Mouse (Mus musculus): ENCODE results near the gene Gm11236.
"Not testable (repeated sequence)": the region's sequence is repeated elsewhere in the genome, so short reads cannot be mapped to it uniquely, and the experiment has no call there.

The Gm11236 gene

DNA sequence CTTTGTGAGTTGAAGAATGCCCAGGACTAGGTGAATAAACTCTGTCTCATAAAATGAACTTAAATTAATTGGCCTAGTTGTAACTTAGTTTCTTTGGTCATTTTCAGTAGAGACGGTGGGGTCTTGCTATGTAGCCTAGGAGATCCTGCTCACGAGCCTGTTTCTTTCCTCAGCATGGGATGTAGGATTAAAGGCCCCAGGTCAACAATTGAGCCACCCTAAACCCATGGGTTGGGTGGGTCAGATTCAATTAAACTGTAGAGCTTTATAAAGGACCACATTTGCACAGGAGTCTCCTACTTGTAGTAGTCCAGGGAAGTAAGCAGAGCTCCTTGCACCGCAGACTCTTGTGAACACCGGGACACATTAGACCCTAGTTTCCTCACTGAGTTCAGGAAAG is at the start of gene Gm11236:
TSS of gene Gm11236 (plus strand) at position 301 of the 400 bp plus-strand sequence.
- not testable (repeated sequence) for DNase-seq

DNA sequence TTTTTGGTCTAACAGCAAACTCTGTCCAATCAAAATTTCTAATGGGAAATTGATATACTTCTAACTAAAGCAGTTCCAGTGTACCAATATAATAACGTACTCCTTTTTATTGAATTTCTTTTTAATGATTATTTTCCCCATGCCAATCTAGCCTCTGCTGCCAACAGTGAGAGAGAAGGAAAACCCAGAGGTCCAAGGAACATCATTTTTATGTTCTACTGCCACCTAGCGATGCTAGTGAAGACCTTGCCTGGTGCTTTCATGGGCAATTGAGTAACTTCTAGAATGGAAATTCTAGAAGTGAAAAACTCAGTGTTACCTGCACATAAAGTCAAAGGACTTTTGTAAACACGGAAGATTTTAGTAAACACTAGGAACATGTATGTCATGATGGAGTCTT is 38.7 kb upstream of the Gm11236 start:
- DNase-seq, result no peak

DNA sequence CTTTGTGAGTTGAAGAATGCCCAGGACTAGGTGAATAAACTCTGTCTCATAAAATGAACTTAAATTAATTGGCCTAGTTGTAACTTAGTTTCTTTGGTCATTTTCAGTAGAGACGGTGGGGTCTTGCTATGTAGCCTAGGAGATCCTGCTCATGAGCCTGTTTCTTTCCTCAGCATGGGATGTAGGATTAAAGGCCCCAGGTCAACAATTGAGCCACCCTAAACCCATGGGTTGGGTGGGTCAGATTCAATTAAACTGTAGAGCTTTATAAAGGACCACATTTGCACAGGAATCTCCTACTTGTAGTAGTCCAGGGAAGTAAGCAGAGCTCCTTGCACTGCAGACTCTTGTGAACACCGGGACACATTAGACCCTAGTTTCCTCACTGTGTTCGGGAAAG is 30.3 kb upstream of the Gm11236 start, which contains the start of gene Gm11238:
TSS of gene Gm11238 (plus strand) at position 301 of the 400 bp plus-strand sequence.
- not testable (repeated sequence) for DNase-seq

DNA sequence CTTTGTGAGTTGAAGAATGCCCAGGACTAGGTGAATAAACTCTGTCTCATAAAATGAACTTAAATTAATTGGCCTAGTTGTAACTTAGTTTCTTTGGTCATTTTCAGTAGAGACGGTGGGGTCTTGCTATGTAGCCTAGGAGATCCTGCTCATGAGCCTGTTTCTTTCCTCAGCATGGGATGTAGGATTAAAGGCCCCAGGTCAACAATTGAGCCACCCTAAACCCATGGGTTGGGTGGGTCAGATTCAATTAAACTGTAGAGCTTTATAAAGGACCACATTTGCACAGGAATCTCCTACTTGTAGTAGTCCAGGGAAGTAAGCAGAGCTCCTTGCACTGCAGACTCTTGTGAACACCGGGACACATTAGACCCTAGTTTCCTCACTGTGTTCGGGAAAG is 15.2 kb upstream of the Gm11236 start, which contains the start of gene Gm11237:
TSS of gene Gm11237 (plus strand) at position 301 of the 400 bp plus-strand sequence.
- DNase-seq, result not testable (repeated sequence)

DNA sequence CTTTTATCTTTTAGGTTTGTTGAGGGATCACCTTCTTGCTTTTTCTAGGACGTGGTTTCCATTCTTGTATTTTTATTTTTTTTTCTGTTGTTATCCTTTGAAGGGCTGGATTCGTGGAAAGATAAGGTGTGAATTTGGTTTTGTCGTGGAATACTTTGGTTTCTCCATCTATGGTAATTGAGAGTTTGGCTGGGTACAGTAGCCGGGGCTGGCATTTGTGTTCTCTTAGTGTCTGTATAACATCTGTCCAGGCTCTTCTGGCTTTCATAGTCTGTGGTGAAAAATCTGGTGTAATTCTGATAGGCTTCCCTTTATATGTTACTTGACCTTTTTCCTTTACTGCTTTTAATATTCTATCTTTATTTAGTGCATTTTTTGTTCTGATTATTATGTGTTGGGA is 23.9 kb downstream of the Gm11236 start:
- not testable (repeated sequence) for DNase-seq

DNA sequence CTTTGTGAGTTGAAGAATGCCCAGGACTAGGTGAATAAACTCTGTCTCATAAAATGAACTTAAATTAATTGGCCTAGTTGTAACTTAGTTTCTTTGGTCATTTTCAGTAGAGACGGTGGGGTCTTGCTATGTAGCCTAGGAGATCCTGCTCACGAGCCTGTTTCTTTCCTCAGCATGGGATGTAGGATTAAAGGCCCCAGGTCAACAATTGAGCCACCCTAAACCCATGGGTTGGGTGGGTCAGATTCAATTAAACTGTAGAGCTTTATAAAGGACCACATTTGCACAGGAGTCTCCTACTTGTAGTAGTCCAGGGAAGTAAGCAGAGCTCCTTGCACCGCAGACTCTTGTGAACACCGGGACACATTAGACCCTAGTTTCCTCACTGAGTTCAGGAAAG is 30.1 kb downstream of the Gm11236 start, which contains the start of gene Gm11239:
TSS of gene Gm11239 (plus strand) at position 301 of the 400 bp plus-strand sequence.
- not testable (repeated sequence) for DNase-seq

DNA sequence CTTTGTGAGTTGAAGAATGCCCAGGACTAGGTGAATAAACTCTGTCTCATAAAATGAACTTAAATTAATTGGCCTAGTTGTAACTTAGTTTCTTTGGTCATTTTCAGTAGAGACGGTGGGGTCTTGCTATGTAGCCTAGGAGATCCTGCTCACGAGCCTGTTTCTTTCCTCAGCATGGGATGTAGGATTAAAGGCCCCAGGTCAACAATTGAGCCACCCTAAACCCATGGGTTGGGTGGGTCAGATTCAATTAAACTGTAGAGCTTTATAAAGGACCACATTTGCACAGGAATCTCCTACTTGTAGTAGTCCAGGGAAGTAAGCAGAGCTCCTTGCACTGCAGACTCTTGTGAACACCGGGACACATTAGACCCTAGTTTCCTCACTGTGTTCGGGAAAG is 45.3 kb downstream of the Gm11236 start, which contains the start of gene Gm428:
TSS of gene Gm428 (plus strand) at position 301 of the 400 bp plus-strand sequence.
- not testable (repeated sequence) for DNase-seq
